Mouse (Mus musculus) adrenal gland, postnatal 25 days (tissue): Measurements from ENCODE around the gene Tmem106c. TPM values are rescaled to one million over a fixed set of nuclear protein-coding genes. Genes with fewer than 3 reads are reported as not detected.

Source experiments
- DNase-seq: peaks from one replicate; pipeline ENCODE4 v3.0.0; 2021; ENCODE audit warnings: mixed read lengths
- total RNA-seq: library from RNA; stranded (reverse); gene quantifications from 2 replicates; pipeline ENCODE4 v1.2.3, GENCODE M21; 2021

Tmem106c gene
- total RNA-seq, 1 experiment from 2014 or later: 68.2 TPM

DNA sequence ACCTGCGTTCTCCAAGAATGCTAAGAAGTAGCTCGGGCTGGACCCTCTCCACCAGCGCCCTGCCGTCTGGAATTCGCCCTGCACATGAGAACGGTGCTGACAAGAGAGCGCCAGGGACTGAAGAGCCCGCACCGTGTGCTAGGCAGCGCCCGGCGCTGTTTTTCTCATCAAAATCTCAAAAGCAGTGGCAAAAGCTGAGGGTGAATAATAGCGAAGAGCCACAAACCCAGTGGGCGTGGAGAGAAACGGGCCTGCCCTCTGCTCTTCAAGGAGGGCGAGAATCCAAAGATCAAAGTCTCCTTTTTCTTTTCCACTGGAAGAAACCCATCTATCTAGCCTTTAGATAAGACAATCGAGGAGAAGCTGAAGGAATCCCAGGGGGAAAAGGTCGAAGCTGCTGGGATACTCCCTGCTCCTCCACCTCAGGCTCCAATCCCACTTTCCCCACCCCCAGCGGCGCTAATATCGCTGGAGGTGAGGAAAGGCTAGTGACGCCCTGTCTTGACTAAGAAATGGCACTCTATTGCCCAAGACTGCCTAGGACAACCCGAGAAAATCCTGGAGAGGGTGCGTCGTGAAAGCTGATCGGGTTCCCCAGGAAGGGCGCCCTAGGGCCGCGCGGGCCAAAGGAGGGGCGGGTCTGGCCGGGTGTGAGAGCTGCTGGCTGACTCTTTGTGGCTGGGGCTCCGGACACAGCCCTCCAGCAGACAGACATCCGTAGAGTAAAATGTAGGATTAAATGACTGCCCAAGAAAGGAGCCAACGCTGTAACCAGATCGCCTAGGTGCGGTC lies 37.5 kb downstream of the Tmem106c start:
- DNase-seq: no peak

DNA sequence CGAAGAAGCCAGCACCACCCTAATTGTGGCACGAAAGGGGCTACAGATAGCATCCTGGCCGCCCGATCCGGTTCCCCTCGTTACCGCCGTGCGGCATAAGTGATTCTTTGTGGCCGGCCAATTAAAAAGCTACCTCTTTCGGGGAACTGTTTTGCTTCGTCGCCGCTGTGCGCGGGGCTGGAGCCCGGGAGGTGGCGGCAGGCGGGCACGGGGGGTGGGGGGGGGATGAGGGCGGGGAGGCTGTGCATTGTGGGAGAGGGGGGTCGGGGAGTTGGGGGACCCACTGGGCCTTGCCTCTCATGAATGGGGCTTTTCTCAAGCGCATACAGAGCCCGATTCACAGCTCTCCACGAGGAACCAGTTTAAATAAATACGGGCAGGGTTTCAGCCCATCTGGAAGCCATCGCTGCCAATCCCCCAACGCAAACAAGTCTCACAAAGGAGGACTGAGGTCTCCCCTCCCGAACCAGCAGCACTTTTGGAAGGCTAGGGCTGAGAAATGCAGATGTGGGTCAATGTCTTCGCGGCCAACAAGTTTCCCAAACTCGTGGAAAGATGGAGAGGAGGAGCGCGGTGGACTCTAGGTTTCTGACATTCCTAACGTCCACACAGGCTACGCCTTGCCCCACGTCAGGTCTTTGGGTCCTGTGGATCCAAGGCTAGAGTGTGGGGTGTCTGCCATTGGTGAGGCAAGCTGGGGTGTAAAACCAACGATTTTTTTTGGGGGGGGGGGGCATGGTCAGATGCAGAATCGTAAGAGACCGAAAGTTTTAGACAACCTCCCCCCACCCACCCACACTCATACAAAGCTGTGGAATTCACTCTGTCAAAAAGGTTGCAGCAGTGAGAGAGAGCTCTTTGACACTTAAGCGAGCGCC lies 38.4 kb downstream of the Tmem106c start:
- no peak for DNase-seq

DNA sequence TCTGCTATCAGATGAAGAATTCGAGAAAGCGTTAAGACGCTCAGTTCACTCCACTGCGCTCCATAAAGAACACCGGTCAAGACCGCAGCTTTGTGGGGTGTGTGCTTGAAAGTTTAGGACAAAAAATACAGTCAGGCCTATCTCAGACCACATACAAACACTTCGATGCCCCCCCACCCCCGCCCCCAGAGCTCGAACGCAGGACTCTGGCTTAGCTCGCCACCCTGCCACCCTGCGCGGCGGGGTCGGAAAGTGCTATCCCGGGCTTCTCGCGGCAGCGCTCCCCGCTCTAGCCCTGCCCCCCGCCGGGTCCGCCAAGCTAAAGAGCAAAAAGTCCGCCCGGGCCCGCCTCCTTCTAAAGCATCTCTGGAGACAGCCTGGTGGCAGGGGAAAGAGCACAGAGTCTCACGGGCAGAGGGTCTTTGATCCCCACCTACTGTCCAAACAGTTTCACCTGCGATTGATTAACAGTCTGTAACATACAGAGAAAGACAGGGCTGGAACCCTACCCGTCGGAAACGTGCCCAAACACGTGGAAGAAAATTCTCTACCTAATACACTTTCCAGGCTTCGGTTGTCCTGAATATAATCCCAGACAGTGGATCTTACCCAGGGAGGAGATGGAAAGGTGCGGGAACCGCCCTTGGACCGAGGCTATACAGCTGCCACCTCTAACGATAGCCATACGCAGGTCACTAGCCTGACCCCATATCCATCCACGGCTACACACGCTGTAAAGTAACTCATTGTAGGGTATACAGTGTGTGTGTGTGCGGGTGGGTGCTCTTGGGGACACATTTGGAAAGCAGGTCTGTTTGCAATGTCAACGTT lies 39.2 kb downstream of the Tmem106c start:
- no peak for DNase-seq

DNA sequence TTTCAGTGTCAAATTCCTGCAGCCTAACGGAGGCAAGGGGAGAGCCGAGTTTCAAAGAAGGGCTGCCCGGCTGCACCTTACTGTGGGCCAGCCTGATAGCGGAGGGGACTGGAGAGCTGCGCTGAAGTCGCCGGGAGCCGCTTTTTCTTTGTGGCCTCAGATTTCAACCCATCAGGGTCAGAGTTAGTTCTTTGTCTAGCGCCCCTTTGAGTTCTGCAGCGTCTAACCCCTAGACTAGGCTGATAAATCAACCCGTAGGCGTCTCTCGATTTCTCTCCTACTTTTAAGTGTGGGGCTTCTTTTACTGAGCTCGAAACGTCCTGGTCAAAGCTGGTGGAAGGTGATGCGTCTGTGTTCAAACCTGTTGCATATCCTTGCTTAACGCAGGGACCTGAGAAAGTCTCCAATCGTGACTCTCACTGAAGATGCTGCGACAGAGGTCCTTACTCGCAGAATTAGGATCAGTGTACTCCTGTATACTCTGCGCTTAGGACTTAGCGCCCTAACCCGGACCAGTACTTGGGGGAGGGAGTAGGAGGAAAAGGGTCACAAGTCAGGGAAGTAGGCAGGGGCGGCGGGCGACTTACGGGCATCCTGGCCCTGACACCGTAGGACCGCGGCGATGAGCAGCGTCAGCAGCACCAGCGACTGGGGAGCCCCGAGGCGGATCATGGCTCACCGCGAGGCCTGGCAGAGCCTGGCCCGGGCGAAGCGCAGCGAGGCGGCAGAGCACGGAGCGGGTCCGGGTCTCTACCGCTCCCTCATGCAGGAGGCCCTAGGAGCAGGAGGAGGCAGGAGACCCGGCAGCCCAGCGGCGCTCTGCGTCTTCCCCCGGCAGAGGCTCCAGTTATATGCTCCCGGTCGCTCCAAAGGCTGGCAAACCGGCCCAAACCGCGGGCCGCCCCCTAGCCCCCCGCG lies 40.1 kb downstream of the Tmem106c start, which contains the start of gene Col2a1:
TSS of gene Col2a1 (minus strand) at position 874 of the 918 bp plus-strand sequence.
- peak; percentile 31 for DNase-seq

DNA sequence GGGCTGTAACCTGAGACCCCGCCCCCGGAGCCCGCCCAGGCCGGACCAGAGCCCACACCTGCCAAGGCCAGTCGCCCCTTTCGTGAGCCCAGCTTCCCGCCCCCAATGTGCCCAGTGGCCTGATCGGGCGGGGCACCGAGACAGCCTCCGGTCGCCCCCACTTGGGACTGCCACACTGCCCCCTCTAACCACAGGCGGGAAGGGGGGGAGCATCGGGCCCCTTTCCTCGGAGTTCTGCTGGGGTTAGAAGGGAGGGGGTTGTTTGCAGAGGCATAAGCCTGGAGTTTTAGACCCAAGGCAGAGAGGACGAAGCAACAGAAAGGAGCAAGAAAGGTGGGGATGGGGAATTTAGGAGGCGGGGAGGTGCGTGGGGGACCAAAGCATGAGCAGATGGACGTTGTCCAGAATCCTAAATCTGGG lies 40.8 kb downstream of the Tmem106c start:
- DNase-seq: no peak

DNA sequence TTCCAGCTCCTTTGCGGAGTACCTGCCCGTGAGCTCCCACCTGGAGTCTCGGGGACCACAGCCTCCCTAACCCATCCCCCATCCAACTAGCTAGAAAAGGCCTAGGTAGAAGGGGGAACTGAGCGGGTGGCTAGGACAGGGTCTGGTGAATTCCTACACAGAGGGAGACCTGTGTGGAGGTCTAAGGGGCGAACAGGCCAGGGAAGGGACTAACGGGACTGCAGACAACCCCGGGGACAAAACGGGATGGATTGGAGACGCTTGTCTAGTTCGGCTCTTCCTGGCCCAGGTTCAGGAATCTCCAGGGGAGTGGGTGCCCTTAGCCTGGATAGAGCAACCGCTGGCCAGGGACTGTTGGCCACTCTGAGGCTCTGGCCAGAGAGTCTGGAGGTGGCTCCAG lies 41.2 kb downstream of the Tmem106c start:
- DNase-seq: no peak

DNA sequence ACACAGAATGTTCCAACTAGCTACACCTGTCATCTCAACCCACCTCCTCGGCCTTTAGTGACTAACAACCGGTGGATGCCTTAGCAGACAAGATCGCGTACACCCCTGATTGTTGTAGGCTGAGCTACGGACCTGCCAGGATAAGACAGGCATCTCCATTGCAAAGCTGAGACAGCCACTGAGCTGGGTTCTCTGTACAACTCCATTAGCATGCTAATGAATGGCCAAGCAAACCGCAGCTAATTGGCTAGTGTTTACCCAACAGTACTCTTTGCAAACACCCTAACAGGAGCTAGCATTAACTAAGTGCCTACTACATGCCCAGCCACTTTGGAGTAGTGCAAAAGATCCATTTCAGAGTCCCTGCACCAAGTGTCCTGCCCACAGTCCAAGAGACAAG lies 48.8 kb downstream of the Tmem106c start:
- no peak for DNase-seq

DNA sequence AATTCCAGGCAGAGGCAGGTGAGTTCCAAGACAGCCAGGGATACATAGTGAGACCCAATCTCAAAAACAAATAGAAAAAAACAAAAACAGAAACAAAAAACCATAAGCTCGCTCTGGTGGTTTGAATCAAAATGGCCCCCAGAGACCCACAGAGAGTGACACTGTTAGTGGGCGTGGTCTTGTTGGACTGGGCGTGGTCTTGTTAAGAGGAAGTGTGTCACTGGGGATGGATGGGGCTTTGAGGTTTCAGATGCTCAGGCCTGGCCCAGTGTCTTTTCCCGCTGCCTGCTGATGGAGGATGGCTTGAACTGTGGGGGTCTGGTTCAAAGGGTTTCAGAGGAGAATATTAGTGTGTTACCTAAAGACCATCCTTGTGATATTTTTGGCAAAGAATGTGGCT lies 53.9 kb downstream of the Tmem106c start:
- DNase-seq: no peak

DNA sequence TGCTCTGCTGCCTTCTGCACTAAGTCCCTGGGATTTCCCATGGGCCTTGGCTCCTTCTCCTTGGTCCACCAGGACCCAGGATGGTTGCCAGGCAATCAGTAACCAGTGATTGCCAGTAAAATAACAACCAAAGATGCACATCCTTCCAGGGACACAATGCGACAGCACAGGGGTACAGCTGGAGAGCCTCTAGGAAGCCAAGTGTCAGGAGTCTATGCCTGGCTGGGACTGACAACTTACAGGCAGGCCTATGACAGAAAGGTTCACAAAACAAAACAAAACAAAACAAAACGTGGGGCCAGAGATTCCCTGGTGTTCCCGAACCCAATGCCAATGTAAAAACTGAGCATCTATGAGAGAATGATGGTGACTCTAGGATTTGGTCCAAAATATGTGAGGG lies 55.0 kb downstream of the Tmem106c start:
- DNase-seq: no peak

Other genes starting within 250 kb of the Tmem106c start
- gene Endou, start 232.9 kb upstream of the Tmem106c start, total RNA-seq: 0.71 and 0.82 TPM in 2 replicates
- 16.9 and 26.0 TPM in 2 replicates for gene Rapgef3, start 196.2 kb upstream of the Tmem106c start, total RNA-seq
- 92.4 and 108 TPM in 2 replicates for gene Slc48a1, start 185.7 kb upstream of the Tmem106c start, total RNA-seq
- gene Hdac7, start 119.7 kb upstream of the Tmem106c start, total RNA-seq: 93.1 and 109 TPM in 2 replicates
- gene Vdr, start 53.6 kb upstream of the Tmem106c start, total RNA-seq: 6.0 and 8.0 TPM in 2 replicates
- not detected in 2 replicates for gene Col2a1, start 40.5 kb downstream of the Tmem106c start, total RNA-seq
- 47.7 and 82.8 TPM in 2 replicates for gene Pfkm, start 128.4 kb downstream of the Tmem106c start, total RNA-seq
- 19.8 and 20.8 TPM in 2 replicates for gene Senp1, start 129.5 kb downstream of the Tmem106c start, total RNA-seq
- gene Asb8, start 201.4 kb downstream of the Tmem106c start, total RNA-seq: 36.2 and 46.2 TPM in 2 replicates
- 0.55 and 0.71 TPM in 2 replicates for gene Ccdc184, start 203.0 kb downstream of the Tmem106c start, total RNA-seq
- gene Olfr288, start 231.3 kb downstream of the Tmem106c start, total RNA-seq: not detected in 2 replicates